Mouse (Mus musculus): ENCODE measurements around the gene Tmprss7.

GRCm38 (mm10) chr16:45624791-45625190 is 68.7 kb downstream of the Tmprss7 start:
- TF ChIP-seq CTCF (conservative IDR thresholded peaks at IDR 0.05; ENCODE audit: low read length), result no peak
- TF ChIP-seq NANOG (IDR thresholded peaks at IDR 0.05; ENCODE audit: borderline replicate concordance, low read length), result no peak
- no peak for TF ChIP-seq POU5F1 (IDR thresholded peaks at IDR 0.05; ENCODE audit: borderline replicate concordance, low read length)
